Mouse (Mus musculus): ENCODE results near the gene Ptprcap. TPM values are rescaled to one million over a fixed set of nuclear protein-coding genes. Genes with fewer than 3 reads are reported as not detected.

Ptprcap gene
- polyA plus RNA-seq, 1 experiment from 2014 or later, result 0.63 TPM

- no peak overlapping the region for H3K4me2 ChIP-seq (ENCODE audit: low read length)
- H3K4me3 ChIP-seq (ENCODE audit: low read length), result no peak overlapping the region
- H3K27me3 ChIP-seq (replicated peaks; ENCODE audit: control insufficient read depth, insufficient read depth, low read length), result no peaks in the 10 kb centered on the region
- H3K9ac ChIP-seq (ENCODE audit: low read depth, low read length), result no peak overlapping the region
- WGBS, result 67% methylated on average over 15 of the region's 15 CpGs
- H3K9me3 ChIP-seq (ENCODE audit: control insufficient read depth, low read length), result no peaks in the 10 kb centered on the region
- no peak overlapping the region for H3K27ac ChIP-seq (ENCODE audit: low read depth, low read length)
- H3K4me1 ChIP-seq (ENCODE audit: control insufficient read depth, insufficient read depth, low read depth, low read length), result peaks cover 5% of the 10 kb centered on the region
- ATAC-seq, result no peak
- H3K36me3 ChIP-seq (ENCODE audit: control insufficient read depth, insufficient read depth, low read length), result no peaks in the 10 kb centered on the region
These were observed 31.9 kb downstream of the Ptprcap start for GRCm38 (mm10) chr19:4184976-4185975.

- Histone ChIP-seq H3K4me2 (ENCODE audit: low read length) (no peak overlapping the region), H3K9ac (ENCODE audit: low read depth, low read length) (no peak overlapping the region), H3K9me3 (ENCODE audit: control insufficient read depth, low read length) (no peaks in the 10 kb centered on the region), H3K27ac (ENCODE audit: low read depth, low read length) (no peak overlapping the region), H3K27me3 (replicated peaks; ENCODE audit: control insufficient read depth, insufficient read depth, low read length) (no peaks in the 10 kb centered on the region), H3K36me3 (ENCODE audit: control insufficient read depth, insufficient read depth, low read length) (no peaks in the 10 kb centered on the region), H3K4me3 (ENCODE audit: low read length) (no peak overlapping the region), H3K4me1 (ENCODE audit: control insufficient read depth, insufficient read depth, low read depth, low read length) (no peaks in the 10 kb centered on the region; the same call in 1 of the 2 replicates)
- 72% methylated on average over 3 of the region's 3 CpGs for WGBS
- no peak for ATAC-seq
These were observed 33.9 kb downstream of the Ptprcap start for GRCm38 (mm10) chr19:4187303-4187702.

- WGBS, result 87% methylated on average over 11 of the region's 12 CpGs
- no peaks in the 10 kb centered on the region for H3K9me3 ChIP-seq (ENCODE audit: control insufficient read depth, low read length)
- H3K4me2 ChIP-seq (ENCODE audit: low read length), result no peak overlapping the region
- peaks cover 14% of the 10 kb centered on the region for H3K4me1 ChIP-seq (ENCODE audit: control insufficient read depth, insufficient read depth, low read depth, low read length)
- H3K36me3 ChIP-seq (ENCODE audit: control insufficient read depth, insufficient read depth, low read length), result peaks cover 1% of the 10 kb centered on the region
- H3K27me3 ChIP-seq (replicated peaks; ENCODE audit: control insufficient read depth, insufficient read depth, low read length), result no peaks in the 10 kb centered on the region
- H3K4me3 ChIP-seq (ENCODE audit: low read length), result no peak overlapping the region
- no peak overlapping the region for H3K27ac ChIP-seq (ENCODE audit: low read depth, low read length)
- no peak overlapping the region for H3K9ac ChIP-seq (ENCODE audit: low read depth, low read length)
- no peak for ATAC-seq
These were observed 35.7 kb downstream of the Ptprcap start for GRCm38 (mm10) chr19:4189051-4189620.

GRCm38 (mm10) chr19:4190831-4191334 lies 37.5 kb downstream of the Ptprcap start, which contains the start of gene Tbc1d10c:
Gene Tbc1d10c (minus strand): TSS chr19:4191284.
- no peaks in the 10 kb centered on the region for H3K9me3 ChIP-seq (ENCODE audit: control insufficient read depth, low read length)
- peak within 1 kb of the TSS; percentile 97 for H3K4me3 ChIP-seq (ENCODE audit: low read length)
- peak within 1 kb of the TSS; percentile 98 for H3K4me2 ChIP-seq (ENCODE audit: low read length)
- no peak for ATAC-seq
- H3K9ac ChIP-seq (ENCODE audit: low read depth, low read length), result peak within 1 kb of the TSS; percentile 99
- H3K4me1 ChIP-seq (ENCODE audit: control insufficient read depth, insufficient read depth, low read depth, low read length), result peaks cover 27% of the 10 kb centered on the region
- H3K36me3 ChIP-seq (ENCODE audit: control insufficient read depth, insufficient read depth, low read length), result peaks cover 19% of the 10 kb centered on the region
- WGBS, result 68% methylated on average over 4 of the region's 4 CpGs
- no peaks in the 10 kb centered on the region for H3K27me3 ChIP-seq (replicated peaks; ENCODE audit: control insufficient read depth, insufficient read depth, low read length)
- H3K27ac ChIP-seq (ENCODE audit: low read depth, low read length), result peak within 1 kb of the TSS; percentile 96

- Histone ChIP-seq H3K27me3 (replicated peaks; ENCODE audit: control insufficient read depth, insufficient read depth, low read length) (no peaks in the 10 kb centered on the region), H3K36me3 (ENCODE audit: control insufficient read depth, insufficient read depth, low read length) (peaks cover 26% of the 10 kb centered on the region), H3K4me1 (ENCODE audit: control insufficient read depth, insufficient read depth, low read depth, low read length) (peaks cover 33% of the 10 kb centered on the region), H3K27ac (ENCODE audit: low read depth, low read length) (peak within 1 kb of the TSS; percentile 96), H3K9ac (ENCODE audit: low read depth, low read length) (peak within 1 kb of the TSS; percentile 99), H3K4me3 (ENCODE audit: low read length) (peak within 1 kb of the TSS; percentile 97), H3K4me2 (ENCODE audit: low read length) (peak within 1 kb of the TSS; percentile 98), H3K9me3 (ENCODE audit: control insufficient read depth, low read length) (no peaks in the 10 kb centered on the region)
- 6% methylated on average over 42 of the region's 47 CpGs for WGBS
- peak; percentile 93 for ATAC-seq
These were observed 38.3 kb downstream of the Ptprcap start, which contains the start of gene Ppp1ca for GRCm38 (mm10) chr19:4191528-4192250. Gene Ppp1ca (plus strand): TSS chr19:4192065.

- peaks cover 32% of the 10 kb centered on the region for H3K36me3 ChIP-seq (ENCODE audit: control insufficient read depth, insufficient read depth, low read length)
- no peaks in the 10 kb centered on the region for H3K9me3 ChIP-seq (ENCODE audit: control insufficient read depth, low read length)
- WGBS, result 1% methylated on average over 39 of the region's 52 CpGs
- peak overlapping the region; percentile 98 for H3K4me2 ChIP-seq (ENCODE audit: low read length)
- H3K9ac ChIP-seq (ENCODE audit: low read depth, low read length), result peak overlapping the region; percentile 99
- H3K4me3 ChIP-seq (ENCODE audit: low read length), result peak overlapping the region; percentile 97
- peaks cover 34% of the 10 kb centered on the region for H3K4me1 ChIP-seq (ENCODE audit: control insufficient read depth, insufficient read depth, low read depth, low read length)
- H3K27ac ChIP-seq (ENCODE audit: low read depth, low read length), result peak overlapping the region; percentile 96
- H3K27me3 ChIP-seq (replicated peaks; ENCODE audit: control insufficient read depth, insufficient read depth, low read length), result no peaks in the 10 kb centered on the region
- peak; percentile 73; the same call in 1 of the 2 replicates for ATAC-seq
These were observed 39.0 kb downstream of the Ptprcap start for GRCm38 (mm10) chr19:4192251-4192985.

- peak overlapping the region; percentile 97 for H3K4me3 ChIP-seq (ENCODE audit: low read length)
- peaks cover 34% of the 10 kb centered on the region for H3K4me1 ChIP-seq (ENCODE audit: control insufficient read depth, insufficient read depth, low read depth, low read length)
- ATAC-seq, result no peak
- H3K9me3 ChIP-seq (ENCODE audit: control insufficient read depth, low read length), result no peaks in the 10 kb centered on the region
- peaks cover 32% of the 10 kb centered on the region for H3K36me3 ChIP-seq (ENCODE audit: control insufficient read depth, insufficient read depth, low read length)
- 57% methylated on average over 6 of the region's 6 CpGs for WGBS
- H3K9ac ChIP-seq (ENCODE audit: low read depth, low read length), result peak overlapping the region; percentile 99
- no peak overlapping the region; the same call in 1 of the 2 replicates for H3K27ac ChIP-seq (ENCODE audit: low read depth, low read length)
- H3K27me3 ChIP-seq (replicated peaks; ENCODE audit: control insufficient read depth, insufficient read depth, low read length), result no peaks in the 10 kb centered on the region
- H3K4me2 ChIP-seq (ENCODE audit: low read length), result peak overlapping the region; percentile 98
These were observed 39.7 kb downstream of the Ptprcap start for GRCm38 (mm10) chr19:4193129-4193528.

- ATAC-seq, result no peak
- 90% methylated on average over 8 of the region's 8 CpGs for WGBS
- Histone ChIP-seq H3K36me3 (ENCODE audit: control insufficient read depth, insufficient read depth, low read length) (peaks cover 32% of the 10 kb centered on the region), H3K9me3 (ENCODE audit: control insufficient read depth, low read length) (no peaks in the 10 kb centered on the region), H3K27ac (ENCODE audit: low read depth, low read length) (no peak overlapping the region), H3K9ac (ENCODE audit: low read depth, low read length) (no peak overlapping the region), H3K4me3 (ENCODE audit: low read length) (no peak overlapping the region), H3K4me2 (ENCODE audit: low read length) (no peak overlapping the region), H3K4me1 (ENCODE audit: control insufficient read depth, insufficient read depth, low read depth, low read length) (peaks cover 34% of the 10 kb centered on the region), H3K27me3 (replicated peaks; ENCODE audit: control insufficient read depth, insufficient read depth, low read length) (no peaks in the 10 kb centered on the region)
These were observed 40.8 kb downstream of the Ptprcap start for GRCm38 (mm10) chr19:4194021-4194724.
